Mouse (Mus musculus) liver, embryonic 16.5 days (tissue): ENCODE measurements around the gene Rragc. TPM values are rescaled to one million over a fixed set of nuclear protein-coding genes. Genes with fewer than 3 reads are reported as not detected.
"Not testable (repeated sequence)": the region's sequence is repeated elsewhere in the genome, so short reads cannot be mapped to it uniquely, and the experiment has no call there.

Source experiments
- ATAC-seq: fragments of 200-750 bp; cut with Nextera tagmentation; 2 replicates; pipeline ENCODE4 v1.8.0; 2017; ENCODE audit warnings: low read depth, mild to moderate bottlenecking, moderate number of reproducible peaks, moderate library complexity
- H3K27ac ChIP-seq: fragments of 300-500 bp; sonication (generic); 2 replicates; pipeline ENCODE4 v1.5.1; 2014; ENCODE audit warnings: mild to moderate bottlenecking, low read length
- H3K27me3 ChIP-seq: fragments of 300-500 bp; sonication (generic); 2 replicates; pipeline ENCODE4 v1.6.1; 2014; ENCODE audit warnings: low read depth, low read length, mixed read lengths; ENCODE audit not compliant: control insufficient read depth, insufficient read depth
- H3K36me3 ChIP-seq: fragments of 300-500 bp; sonication (generic); 2 replicates; pipeline ENCODE4 v1.6.1; 2014; ENCODE audit warnings: mild to moderate bottlenecking; ENCODE audit not compliant: control insufficient read depth, insufficient read depth
- H3K4me1 ChIP-seq: fragments of 300-500 bp; sonication (generic); 2 replicates; pipeline ENCODE4 v1.6.1; 2014; ENCODE audit warnings: low read depth, low read length, mixed read lengths; ENCODE audit not compliant: control insufficient read depth
- H3K4me2 ChIP-seq: fragments of 300-500 bp; sonication (generic); 2 replicates; pipeline ENCODE4 v1.6.1; 2014; ENCODE audit warnings: low read depth, low read length, mixed read lengths
- H3K4me3 ChIP-seq: fragments of 300-500 bp; sonication (generic); 2 replicates; pipeline ENCODE4 v1.5.1; 2014; ENCODE audit warnings: low read depth, mild to moderate bottlenecking, low read length
- H3K9ac ChIP-seq: fragments of 300-500 bp; sonication (generic); 2 replicates; pipeline ENCODE4 v1.6.1; 2014; ENCODE audit warnings: low read depth, low read length
- H3K9me3 ChIP-seq: fragments of 300-500 bp; sonication (generic); replicated peaks from 2 replicates; pipeline ENCODE4 v1.6.1; 2016; ENCODE audit warnings: low read length; ENCODE audit not compliant: control insufficient read depth
- WGBS: fragments of 180-500 bp; shearing (Covaris S2); extraction: QIAGEN DNeasy Blood & Tissue Kit; methylation state at CpG from one replicate; pipeline ENCODE4 v1.1.7; 2014; ENCODE audit not compliant: insufficient replicate concordance; 5-methylcytosine and 5-hydroxymethylcytosine counted together
- polyA plus RNA-seq: library from polyadenylated mRNA; unstranded; fragments of >200 nt; fragmentation: Nextera tagmentation; extraction: Ambion mirVana; gene quantifications from 2 replicates; pipeline ENCODE4 v1.2.1, GENCODE M21; 2015

Gene Rragc
- polyA plus RNA-seq, 1 experiment from 2014 or later: 19.0 TPM

GRCm38 (mm10) chr4:123940878-123941277 lies 23.6 kb downstream of the Rragc start:
- not testable (repeated sequence) for H3K4me3 ChIP-seq, H3K27me3 ChIP-seq, ATAC-seq, H3K27ac ChIP-seq, H3K36me3 ChIP-seq, H3K4me1 ChIP-seq, H3K9ac ChIP-seq, H3K9me3 ChIP-seq, H3K4me2 ChIP-seq
- 39% methylated on average over 7 of the region's 7 CpGs for WGBS

DNA sequence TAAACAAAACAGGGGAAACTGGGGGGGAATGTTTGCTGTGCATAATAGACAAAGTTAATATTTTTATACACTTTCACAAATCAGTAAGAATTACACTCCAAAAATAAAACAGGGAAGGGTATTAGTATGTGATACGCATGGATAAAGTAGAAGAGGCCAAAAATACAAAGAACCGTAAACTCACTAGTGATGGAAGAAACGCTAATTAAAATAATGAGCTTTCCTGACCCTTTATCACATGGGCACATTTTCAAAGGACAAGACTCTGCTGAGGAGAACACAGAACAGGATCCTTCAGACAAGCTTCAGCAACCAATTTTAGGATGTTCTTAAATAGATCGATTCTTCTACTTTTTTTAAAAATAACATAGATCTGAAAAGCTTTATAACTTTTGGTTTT lies 29.5 kb downstream of the Rragc start:
- ATAC-seq: no peak
- Histone ChIP-seq H3K4me2 (no peak overlapping the region), H3K9ac (no peak overlapping the region), H3K4me1 (no peaks in the 10 kb centered on the region), H3K9me3 (no peaks in the 10 kb centered on the region), H3K27me3 (no peaks in the 10 kb centered on the region), H3K27ac (no peak overlapping the region), H3K36me3 (no peaks in the 10 kb centered on the region), H3K4me3 (no peak overlapping the region)
- WGBS: 72% methylated on average over 4 of the region's 4 CpGs

DNA sequence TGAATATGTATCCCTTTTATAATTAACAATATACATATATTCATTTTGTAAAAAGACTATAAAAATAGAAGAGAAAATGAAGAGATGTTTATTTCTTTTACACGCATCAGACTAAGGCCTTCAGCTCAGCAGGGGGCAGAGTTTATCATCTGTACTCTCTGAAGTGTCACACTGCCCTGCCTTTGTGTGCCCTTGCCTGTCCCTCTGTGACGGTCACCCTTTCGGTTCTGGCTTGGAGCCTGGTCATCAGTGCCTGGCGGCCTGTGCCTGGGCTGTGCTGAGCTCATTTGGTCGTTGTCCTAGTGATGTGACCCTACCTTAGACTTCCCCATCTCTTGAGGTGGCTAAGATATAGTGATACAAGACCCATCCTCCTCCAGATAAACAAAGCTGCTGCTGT lies 29.9 kb downstream of the Rragc start:
- WGBS: 54% methylated on average over 5 of the region's 5 CpGs
- H3K9me3 ChIP-seq: no peaks in the 10 kb centered on the region
- H3K9ac ChIP-seq: no peak overlapping the region
- no peaks in the 10 kb centered on the region for H3K36me3 ChIP-seq
- no peak overlapping the region for H3K4me2 ChIP-seq
- H3K4me1 ChIP-seq: no peaks in the 10 kb centered on the region
- ATAC-seq: no peak
- no peak overlapping the region for H3K4me3 ChIP-seq
- H3K27ac ChIP-seq: no peak overlapping the region
- no peaks in the 10 kb centered on the region for H3K27me3 ChIP-seq

- Histone ChIP-seq H3K4me3 (no peak overlapping the region), H3K36me3 (no peaks in the 10 kb centered on the region), H3K4me1 (no peaks in the 10 kb centered on the region), H3K9ac (no peak overlapping the region), H3K27ac (no peak overlapping the region), H3K4me2 (no peak overlapping the region), H3K27me3 (no peaks in the 10 kb centered on the region), H3K9me3 (no peaks in the 10 kb centered on the region)
- no peak for ATAC-seq
- WGBS: 66% methylated on average over 6 of the region's 6 CpGs
Observed at GRCm38 (mm10) chr4:123948901-123949300, 31.7 kb downstream of the Rragc start.

GRCm38 (mm10) chr4:123949649-123950048 lies 32.4 kb downstream of the Rragc start:
- Histone ChIP-seq H3K4me3 (no peak overlapping the region), H3K36me3 (no peaks in the 10 kb centered on the region), H3K4me2 (no peak overlapping the region), H3K9ac (no peak overlapping the region), H3K9me3 (no peaks in the 10 kb centered on the region), H3K27ac (no peak overlapping the region), H3K4me1 (no peaks in the 10 kb centered on the region), H3K27me3 (no peaks in the 10 kb centered on the region)
- ATAC-seq: no peak
- 65% methylated on average over 10 of the region's 10 CpGs for WGBS

- H3K4me2 ChIP-seq: no peak overlapping the region
- H3K9me3 ChIP-seq: no peaks in the 10 kb centered on the region
- peaks cover 11% of the 10 kb centered on the region for H3K27me3 ChIP-seq
- H3K4me3 ChIP-seq: no peak overlapping the region
- no peaks in the 10 kb centered on the region for H3K36me3 ChIP-seq
- H3K9ac ChIP-seq: no peak overlapping the region
- no peak overlapping the region for H3K27ac ChIP-seq
- WGBS: 21% methylated on average over 7 of the region's 8 CpGs
- H3K4me1 ChIP-seq: no peaks in the 10 kb centered on the region
- no peak for ATAC-seq
Observed at GRCm38 (mm10) chr4:123952059-123952458, 34.8 kb downstream of the Rragc start.

- Histone ChIP-seq H3K4me2 (0 out of 2 replicates have a peak overlapping the region, but pooled peaks have one; percentile 14), H3K27ac (no peak overlapping the region), H3K4me3 (no peak overlapping the region), H3K9me3 (no peaks in the 10 kb centered on the region), H3K9ac (no peak overlapping the region), H3K27me3 (peaks cover 12% of the 10 kb centered on the region), H3K4me1 (no peaks in the 10 kb centered on the region; the same call in 1 of the 2 replicates), H3K36me3 (no peaks in the 10 kb centered on the region)
- 7% methylated on average over 31 of the region's 31 CpGs for WGBS
- ATAC-seq: peak; percentile 62
Observed at GRCm38 (mm10) chr4:123956703-123957491, 39.7 kb downstream of the Rragc start.

GRCm38 (mm10) chr4:123957492-123957808 lies 40.2 kb downstream of the Rragc start:
- 52% methylated on average over 4 of the region's 4 CpGs for WGBS
- H3K4me1 ChIP-seq: no peaks in the 10 kb centered on the region; the same call in 1 of the 2 replicates
- H3K27me3 ChIP-seq: peaks cover 12% of the 10 kb centered on the region
- ATAC-seq: no peak
- no peak overlapping the region for H3K27ac ChIP-seq
- H3K9me3 ChIP-seq: no peaks in the 10 kb centered on the region
- no peak overlapping the region for H3K4me3 ChIP-seq
- H3K36me3 ChIP-seq: no peaks in the 10 kb centered on the region
- H3K9ac ChIP-seq: no peak overlapping the region
- no peak overlapping the region for H3K4me2 ChIP-seq

GRCm38 (mm10) chr4:123957891-123958290 lies 40.6 kb downstream of the Rragc start:
- Histone ChIP-seq H3K4me1 (no peaks in the 10 kb centered on the region; the same call in 1 of the 2 replicates), H3K27ac (no peak overlapping the region), H3K9me3 (no peaks in the 10 kb centered on the region), H3K9ac (no peak overlapping the region), H3K4me3 (no peak overlapping the region), H3K27me3 (peaks cover 12% of the 10 kb centered on the region), H3K4me2 (no peak overlapping the region), H3K36me3 (no peaks in the 10 kb centered on the region)
- WGBS: 45% methylated on average over 4 of the region's 4 CpGs
- no peak for ATAC-seq
